Mouse (Mus musculus) MEL (cell line): ENCODE measurements around the gene Edem2. TPM values are rescaled to one million over a fixed set of nuclear protein-coding genes. Genes with fewer than 3 reads are reported as not detected.

ENCODE experiments used
- DNase-seq: peaks from one replicate; pipeline ENCODE4 v3.0.0; 2011; ENCODE audit warnings: low read depth, low spot score
- H3K27ac ChIP-seq: 2 replicates; pipeline ENCODE4 v1.5.1; 2012; ENCODE audit warnings: low read depth, mild to moderate bottlenecking, control low read depth, low read length, moderate library complexity; ENCODE audit not compliant: control insufficient read depth
- H3K27me3 ChIP-seq, 2 experiments: fragments of 150-350 bp in 1 of 2; sonication (generic) in 1 of 2; 2 replicates each; pipeline ENCODE4 v1.6.1; 2012; ENCODE audit warnings: low read length in 2 of 2, mild to moderate bottlenecking in 2 of 2, improper control_type of control experiment in 1 of 2, moderate library complexity in 1 of 2; ENCODE audit not compliant: insufficient read depth in 2 of 2, control insufficient read depth in 1 of 2
- H3K36me3 ChIP-seq, 2 experiments: 2 replicates each; pipeline ENCODE4 v1.6.1; 2012 to 2014; ENCODE audit warnings: low read length in 2 of 2, improper control_type of control experiment in 1 of 2, inconsistent platforms in 1 of 2, mild to moderate bottlenecking in 1 of 2; ENCODE audit not compliant: insufficient read depth in 2 of 2, control insufficient read depth in 1 of 2
- H3K4me1 ChIP-seq, 2 experiments: fragments of 150-350 bp in 1 of 2; sonication (generic) in 1 of 2; 2 replicates each; pipeline ENCODE4 v1.6.1; 2012; ENCODE audit warnings: low read length in 2 of 2, improper control_type of control experiment in 1 of 2, mild to moderate bottlenecking in 1 of 2; ENCODE audit not compliant: insufficient read depth in 2 of 2, control insufficient read depth in 1 of 2
- H3K4me3 ChIP-seq, 2 experiments: fragments of 150-350 bp in 1 of 2; sonication (generic) in 1 of 2; 2 replicates each; pipeline ENCODE4 v1.5.1; 2012; ENCODE audit warnings: low read depth in 2 of 2, low read length in 2 of 2, mild to moderate bottlenecking in 2 of 2, moderate library complexity in 2 of 2, control low read depth in 1 of 2, improper control_type of control experiment in 1 of 2; ENCODE audit not compliant: control insufficient read depth in 1 of 2, insufficient read depth in 1 of 2
- H3K79me2 ChIP-seq: 2 replicates; pipeline ENCODE4 v1.6.1; 2012; ENCODE audit warnings: mild to moderate bottlenecking, low read length, moderate library complexity; ENCODE audit not compliant: control insufficient read depth, poor library complexity, insufficient read depth
- H3K9ac ChIP-seq: 2 replicates; pipeline ENCODE4 v1.6.1; 2012; ENCODE audit warnings: low read depth, mild to moderate bottlenecking, control low read depth, low read length, moderate library complexity; ENCODE audit not compliant: control insufficient read depth, poor library complexity, severe bottlenecking
- H3K9me3 ChIP-seq: fragments of 150-350 bp; sonication (generic); replicated peaks from 2 replicates; pipeline ENCODE4 v1.6.1; 2012; ENCODE audit warnings: mild to moderate bottlenecking, low read length, improper control_type of control experiment, moderate library complexity; ENCODE audit not compliant: insufficient read depth
- BHLHE40 ChIP-seq: IDR thresholded peaks from 2 replicates; pipeline ENCODE4 v1.6.1; 2012; ENCODE audit warnings: low read depth, mild to moderate bottlenecking, inconsistent platforms, low read length, improper control_type of control experiment, borderline replicate concordance
- CHD2 ChIP-seq: IDR thresholded peaks from 2 replicates; pipeline ENCODE4 v1.6.1; 2011; ENCODE audit warnings: low read length, improper control_type of control experiment
- CTCF ChIP-seq, 3 experiments: IDR thresholded peaks in 2 of 3; conservative IDR thresholded peaks in 1 of 3; 2 replicates each; pipeline ENCODE4 v1.5.1; 2011 to 2012; ENCODE audit warnings: low read length in 3 of 3, low read depth in 2 of 3, mild to moderate bottlenecking in 2 of 3, improper control_type of control experiment in 1 of 3, inconsistent platforms in 1 of 3, mixed read lengths in 1 of 3, moderate library complexity in 1 of 3; ENCODE audit not compliant: control insufficient read depth in 1 of 3, insufficient read depth in 1 of 3, poor library complexity in 1 of 3, severe bottlenecking in 1 of 3
- E2F4 ChIP-seq: IDR thresholded peaks from 2 replicates; pipeline ENCODE4 v1.6.1; 2011; ENCODE audit warnings: low read depth, low read length, improper control_type of control experiment, borderline replicate concordance
- EP300 ChIP-seq, 2 experiments: IDR thresholded peaks; 2 replicates each; pipeline ENCODE4 v1.6.1; 2011; ENCODE audit warnings: improper control_type of control experiment in 2 of 2, low read length in 2 of 2, low read depth in 1 of 2, mild to moderate bottlenecking in 1 of 2
- ETS1 ChIP-seq: IDR thresholded peaks from 2 replicates; pipeline ENCODE4 v1.6.1; 2012; ENCODE audit warnings: low read depth, mild to moderate bottlenecking, inconsistent platforms, low read length, improper control_type of control experiment, moderate library complexity
- GABPA ChIP-seq: IDR thresholded peaks from 2 replicates; pipeline ENCODE4 v1.6.1; 2012; ENCODE audit warnings: low read depth, mild to moderate bottlenecking, inconsistent platforms, low read length, improper control_type of control experiment, moderate library complexity
- HCFC1 ChIP-seq: IDR thresholded peaks from 2 replicates; pipeline ENCODE4 v1.6.1; 2012; ENCODE audit warnings: low read depth, mild to moderate bottlenecking, inconsistent platforms, low read length, improper control_type of control experiment, moderate library complexity
- JUND ChIP-seq: IDR thresholded peaks from 2 replicates; pipeline ENCODE4 v1.6.1; 2011; ENCODE audit warnings: low read depth, mild to moderate bottlenecking, improper control_type of control experiment, low read length
- MAFK ChIP-seq: IDR thresholded peaks from 2 replicates; pipeline ENCODE4 v1.6.1; 2011; ENCODE audit warnings: low read depth, mild to moderate bottlenecking, low read length, improper control_type of control experiment, borderline replicate concordance
- MYB ChIP-seq: IDR thresholded peaks from 2 replicates; pipeline ENCODE4 v1.6.1; 2011; ENCODE audit warnings: mild to moderate bottlenecking, low read depth, low read length, improper control_type of control experiment
- NELFE ChIP-seq: IDR thresholded peaks from 2 replicates; pipeline ENCODE4 v1.6.1; 2011; ENCODE audit warnings: low read depth, low read length, improper control_type of control experiment
- NRF1 ChIP-seq: IDR thresholded peaks from 2 replicates; pipeline ENCODE4 v1.6.1; 2014; ENCODE audit warnings: low read depth, mild to moderate bottlenecking, inconsistent platforms, low read length, improper control_type of control experiment, moderate library complexity; ENCODE audit not compliant: poor library complexity, insufficient read depth, severe bottlenecking
- POLR2A ChIP-seq, 2 experiments: IDR thresholded peaks; 2 replicates each; pipeline ENCODE4 v1.6.1; 2011 to 2012; ENCODE audit warnings: low read length in 2 of 2, mild to moderate bottlenecking in 2 of 2, control low read depth in 1 of 2, improper control_type of control experiment in 1 of 2, low read depth in 1 of 2, moderate library complexity in 1 of 2; ENCODE audit not compliant: control insufficient read depth in 1 of 2, insufficient read depth in 1 of 2, poor library complexity in 1 of 2
- POLR2AphosphoS2 ChIP-seq: IDR thresholded peaks from 2 replicates; pipeline ENCODE4 v1.6.1; 2011; ENCODE audit warnings: low read length, improper control_type of control experiment
- POLR2AphosphoS5 ChIP-seq: IDR thresholded peaks from 2 replicates; pipeline ENCODE4 v1.6.1; 2012; ENCODE audit warnings: low read depth, borderline replicate concordance, mild to moderate bottlenecking, inconsistent platforms, low read length, moderate library complexity, mixed read lengths
- RCOR1 ChIP-seq: IDR thresholded peaks from 2 replicates; pipeline ENCODE4 v1.6.1; 2012; ENCODE audit warnings: low read depth, mild to moderate bottlenecking, inconsistent platforms, low read length, improper control_type of control experiment
- SMC3 ChIP-seq: IDR thresholded peaks from 2 replicates; pipeline ENCODE4 v1.6.1; 2011; ENCODE audit warnings: low read depth, low read length, improper control_type of control experiment
- TAL1 ChIP-seq: IDR thresholded peaks from 2 replicates; pipeline ENCODE4 v1.6.1; 2012; ENCODE audit warnings: mild to moderate bottlenecking, inconsistent platforms, low read length, moderate library complexity, mixed read lengths
- UBTF ChIP-seq: IDR thresholded peaks from 2 replicates; pipeline ENCODE4 v1.6.1; 2012; ENCODE audit warnings: low read depth, mild to moderate bottlenecking, inconsistent platforms, low read length, improper control_type of control experiment, moderate library complexity, borderline replicate concordance; ENCODE audit not compliant: insufficient read depth
- USF2 ChIP-seq, 2 experiments: IDR thresholded peaks; 2 replicates each; pipeline ENCODE4 v1.6.1; 2011 to 2012; ENCODE audit warnings: improper control_type of control experiment in 2 of 2, low read length in 2 of 2, borderline replicate concordance in 1 of 2, inconsistent platforms in 1 of 2, low read depth in 1 of 2, mild to moderate bottlenecking in 1 of 2; ENCODE audit not compliant: insufficient read depth in 1 of 2
- ZC3H11A ChIP-seq: IDR thresholded peaks from 2 replicates; pipeline ENCODE4 v1.6.1; 2012; ENCODE audit warnings: low read depth, mild to moderate bottlenecking, inconsistent platforms, low read length, improper control_type of control experiment
- polyA plus RNA-seq, 2 experiments: library from polyadenylated mRNA; stranded (reverse) in 1 of 2; unstranded in 1 of 2; fragments of >175 nt in 1 of 2; fragments of >200 nt in 1 of 2; gene quantifications; 2 replicates each; pipeline versions ENCODE4 v1.2.1 to v1.2.4; 2012; ENCODE audit warnings: low replicate concordance in 2 of 2, low read depth in 1 of 2; ENCODE audit not compliant: insufficient read length in 2 of 2, insufficient read depth in 1 of 2, missing spikeins in 1 of 2
- total RNA-seq: library from RNA; depleted of rRNA; stranded (reverse); fragments of 300-350 nt; gene quantifications from 2 replicates; pipeline ENCODE4 v1.2.3, GENCODE M21; 2012

Gene Edem2
- total and polyA plus RNA-seq, 3 experiments = 40.7 to 43.8 TPM; not detected in 1

DNA sequence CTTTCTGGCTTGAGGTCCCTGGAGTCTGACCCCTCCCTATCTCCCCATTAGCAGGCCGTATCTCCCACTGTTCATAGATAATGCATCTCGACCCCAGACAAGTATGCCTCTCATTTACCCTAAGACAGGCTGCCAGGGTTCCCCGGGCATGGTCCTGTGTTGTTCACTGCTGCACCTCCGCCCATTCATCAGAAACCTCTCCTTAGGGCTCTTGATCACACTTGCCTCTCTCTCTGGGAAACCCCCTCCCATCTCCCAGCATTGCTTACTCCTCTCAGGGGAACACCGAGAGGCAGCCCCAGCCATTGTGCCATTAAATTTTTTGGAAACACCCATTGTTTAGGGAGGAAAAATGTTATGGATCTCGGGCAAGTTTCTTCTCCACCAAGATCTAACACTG lies 48.7 kb upstream of the Edem2 start:
- Histone ChIP-seq H3K79me2 (no peaks in the 10 kb centered on the region), H3K9ac (no peak overlapping the region), H3K27me3 (no peaks in the 10 kb centered on the region; a peak in 2 of 4 replicates), H3K9me3 (no peaks in the 10 kb centered on the region), H3K36me3 (no peaks in the 10 kb centered on the region), H3K27ac (no peak overlapping the region), H3K4me1 (0 out of 4 replicates have a peak, but pooled peaks cover 0 to 5% of the 10 kb centered on the region in 2 experiments), H3K4me3 (no peak overlapping the region)
- no peak for TF ChIP-seq USF2 (IDR thresholded peaks at IDR 0.05; ENCODE audit: borderline replicate concordance in 1 of 2, insufficient read depth in 1 of 2, low read depth in 1 of 2, low read length in 2 of 2)
- TF ChIP-seq POLR2AphosphoS5 = no peak
- no peak for TF ChIP-seq HCFC1
- no peak for TF ChIP-seq MYB
- no peak for TF ChIP-seq CHD2
- TF ChIP-seq E2F4 = no peak
- TF ChIP-seq NELFE = no peak
- TF ChIP-seq RCOR1 = no peak
- TF ChIP-seq POLR2AphosphoS2 = no peak
- no peak for DNase-seq

DNA sequence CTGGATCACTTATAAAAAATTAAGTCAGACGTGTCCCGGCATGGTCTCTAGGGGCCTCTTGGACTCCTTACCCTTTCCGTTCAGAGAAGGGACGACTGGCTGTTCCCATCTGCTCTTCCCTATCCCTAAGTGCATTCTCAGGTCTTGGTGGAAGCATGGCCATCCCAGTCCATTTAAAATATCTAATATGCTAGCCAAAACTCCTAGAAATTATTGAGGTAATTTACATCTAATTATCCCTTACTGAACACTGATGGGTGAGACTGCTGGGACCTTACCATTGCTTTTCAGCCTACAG lies 48.4 kb upstream of the Edem2 start:
- Histone ChIP-seq H3K9me3 (no peaks in the 10 kb centered on the region), H3K79me2 (no peaks in the 10 kb centered on the region), H3K4me1 (0 out of 4 replicates have a peak, but pooled peaks cover 0 to 5% of the 10 kb centered on the region in 2 experiments), H3K4me3 (no peak overlapping the region), H3K27me3 (no peaks in the 10 kb centered on the region; a peak in 2 of 4 replicates), H3K36me3 (no peaks in the 10 kb centered on the region), H3K27ac (no peak overlapping the region), H3K9ac (no peak overlapping the region)
- no peak for DNase-seq
- no peak for TF ChIP-seq ZC3H11A
- TF ChIP-seq POLR2AphosphoS2 = no peak
- no peak for TF ChIP-seq JUND
- no peak for TF ChIP-seq EP300 (IDR thresholded peaks at IDR 0.05; ENCODE audit: low read depth in 1 of 2, low read length in 2 of 2)
- no peak for TF ChIP-seq NRF1
- no peak for TF ChIP-seq SMC3
- no peak for TF ChIP-seq MYB
- TF ChIP-seq RCOR1 = no peak
- TF ChIP-seq UBTF = no peak
- no peak for TF ChIP-seq MAFK
- TF ChIP-seq USF2 (IDR thresholded peaks at IDR 0.05; ENCODE audit: borderline replicate concordance in 1 of 2, insufficient read depth in 1 of 2, low read depth in 1 of 2, low read length in 2 of 2) = no peak
- no peak for TF ChIP-seq TAL1
- no peak for TF ChIP-seq BHLHE40
- no peak for TF ChIP-seq CTCF (IDR thresholded peaks at IDR 0.05 in 2 of 3, conservative IDR thresholded peaks at IDR 0.05 in 1 of 3; ENCODE audit: control insufficient read depth in 1 of 3, insufficient read depth in 1 of 3, low read depth in 2 of 3, low read length in 3 of 3, poor library complexity in 1 of 3, severe bottlenecking in 1 of 3)
- no peak for TF ChIP-seq GABPA
- no peak for TF ChIP-seq ETS1
- no peak for TF ChIP-seq POLR2A (IDR thresholded peaks at IDR 0.05; ENCODE audit: control insufficient read depth in 1 of 2, insufficient read depth in 1 of 2, low read depth in 1 of 2, low read length in 2 of 2, poor library complexity in 1 of 2)
